Mouse (Mus musculus) heart, embryonic 11.5 days (tissue): ENCODE data around the gene Lyrm7. TPM values are rescaled to one million over a fixed set of nuclear protein-coding genes. Genes with fewer than 3 reads are reported as not detected.

Experiments
- ATAC-seq: fragments of 200-750 bp; cut with Nextera tagmentation; replicated peaks from 2 replicates; pipeline ENCODE4 v1.8.0; 2017; ENCODE audit warnings: moderate library complexity; ENCODE audit not compliant: insufficient number of reproducible peaks, low FRiP score, low TSS enrichment
- H3K27ac ChIP-seq: fragments of 300-500 bp; sonication (generic); 2 replicates; pipeline ENCODE4 v1.5.1; 2014; ENCODE audit warnings: mild to moderate bottlenecking, low read depth, low read length
- H3K27me3 ChIP-seq: fragments of 300-500 bp; sonication (generic); 2 replicates; pipeline ENCODE4 v1.6.1; 2014; ENCODE audit warnings: mild to moderate bottlenecking, low read length, mixed read lengths; ENCODE audit not compliant: control insufficient read depth, insufficient read depth
- H3K36me3 ChIP-seq: fragments of 300-500 bp; sonication (generic); 2 replicates; pipeline ENCODE4 v1.6.1; 2014; ENCODE audit warnings: mild to moderate bottlenecking, low read length, moderate library complexity, mixed read lengths; ENCODE audit not compliant: control insufficient read depth, insufficient read depth
- H3K4me1 ChIP-seq: fragments of 300-500 bp; sonication (generic); 2 replicates; pipeline ENCODE4 v1.6.1; 2014; ENCODE audit warnings: low read length; ENCODE audit not compliant: control insufficient read depth, insufficient read depth
- H3K4me2 ChIP-seq: fragments of 300-500 bp; sonication (generic); 2 replicates; pipeline ENCODE4 v1.6.1; 2014; ENCODE audit warnings: mild to moderate bottlenecking, moderate library complexity
- H3K4me3 ChIP-seq: fragments of 300-500 bp; sonication (generic); 2 replicates; pipeline ENCODE4 v1.5.1; 2014; ENCODE audit warnings: low read depth, low read length
- H3K9ac ChIP-seq: fragments of 300-500 bp; sonication (generic); 2 replicates; pipeline ENCODE4 v1.6.1; 2014; ENCODE audit warnings: mild to moderate bottlenecking, low read depth, low read length, moderate library complexity
- H3K9me3 ChIP-seq: fragments of 300-500 bp; sonication (generic); replicated peaks from 2 replicates; pipeline ENCODE4 v1.6.1; 2016; ENCODE audit warnings: low read length; ENCODE audit not compliant: control insufficient read depth
- WGBS: fragments of 180-500 bp; shearing (Covaris S2); extraction: QIAGEN DNeasy Blood & Tissue Kit; methylation state at CpG from one replicate; pipeline ENCODE4 v1.1.7; 2014; ENCODE audit not compliant: insufficient replicate concordance; 5-methylcytosine and 5-hydroxymethylcytosine counted together
- polyA plus RNA-seq: library from polyadenylated mRNA; unstranded; fragments of >200 nt; fragmentation: Nextera tagmentation; extraction: Ambion mirVana; gene quantifications from 2 replicates; pipeline ENCODE4 v1.2.1, GENCODE M21; 2014

Gene Lyrm7
- polyA plus RNA-seq, 1 experiment from 2014 or later: 16.5 TPM

DNA sequence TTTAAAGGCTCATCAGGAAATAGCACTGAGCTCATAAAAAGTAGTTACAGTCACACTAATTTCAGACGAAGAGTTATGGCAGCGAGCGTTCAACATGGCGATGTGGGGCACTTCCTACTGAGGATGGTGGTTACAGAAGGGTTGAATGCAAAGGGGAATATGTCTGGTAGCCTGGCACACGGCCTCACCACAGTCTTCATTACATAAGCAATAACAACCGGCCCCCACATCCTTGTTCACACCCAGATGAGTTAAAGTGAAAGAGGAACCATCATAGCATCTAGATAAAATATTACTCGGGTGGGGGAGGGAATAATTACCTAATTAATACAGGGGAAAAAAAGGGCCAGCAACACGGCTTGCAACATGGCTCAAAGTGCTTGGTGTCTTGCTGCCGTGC is 53.0 kb downstream of the Lyrm7 start:
- H3K27me3 ChIP-seq: no peaks in the 10 kb centered on the region
- WGBS: 79% methylated on average over 9 of the region's 9 CpGs
- no peaks in the 10 kb centered on the region for H3K9me3 ChIP-seq
- no peak overlapping the region for H3K4me2 ChIP-seq
- H3K9ac ChIP-seq: no peak overlapping the region
- H3K4me1 ChIP-seq: no peaks in the 10 kb centered on the region
- no peak overlapping the region for H3K4me3 ChIP-seq
- H3K36me3 ChIP-seq: no peaks in the 10 kb centered on the region
- no peak overlapping the region for H3K27ac ChIP-seq
- no peak for ATAC-seq

- no peak overlapping the region for H3K27ac ChIP-seq
- no peak overlapping the region for H3K4me2 ChIP-seq
- H3K9me3 ChIP-seq: no peaks in the 10 kb centered on the region
- H3K4me1 ChIP-seq: no peaks in the 10 kb centered on the region
- no peak overlapping the region for H3K9ac ChIP-seq
- no peaks in the 10 kb centered on the region for H3K36me3 ChIP-seq
- H3K27me3 ChIP-seq: no peaks in the 10 kb centered on the region
- ATAC-seq: no peak
- H3K4me3 ChIP-seq: no peak overlapping the region
- 78% methylated on average over 28 of the region's 28 CpGs for WGBS
These were observed 53.8 kb downstream of the Lyrm7 start for GRCm38 (mm10) chr11:54806891-54807290.

GRCm38 (mm10) chr11:54805196-54805595 is 55.5 kb downstream of the Lyrm7 start:
- WGBS: 92% methylated on average over 4 of the region's 4 CpGs
- Histone ChIP-seq H3K4me3 (no peak overlapping the region), H3K4me1 (no peaks in the 10 kb centered on the region), H3K27me3 (no peaks in the 10 kb centered on the region), H3K4me2 (no peak overlapping the region), H3K9ac (no peak overlapping the region), H3K9me3 (no peaks in the 10 kb centered on the region), H3K27ac (no peak overlapping the region), H3K36me3 (no peaks in the 10 kb centered on the region)
- ATAC-seq: no peak

- WGBS: 55% methylated on average over 6 of the region's 6 CpGs
- Histone ChIP-seq H3K4me1 (no peaks in the 10 kb centered on the region), H3K27ac (no peak overlapping the region), H3K36me3 (no peaks in the 10 kb centered on the region), H3K4me2 (no peak overlapping the region), H3K9me3 (no peaks in the 10 kb centered on the region), H3K27me3 (no peaks in the 10 kb centered on the region), H3K9ac (no peak overlapping the region), H3K4me3 (no peak overlapping the region)
- ATAC-seq: no peak
These were observed 58.1 kb downstream of the Lyrm7 start for GRCm38 (mm10) chr11:54802621-54803020.

GRCm38 (mm10) chr11:54801791-54802558 is 58.7 kb downstream of the Lyrm7 start:
- ATAC-seq: no peak
- no peak overlapping the region for H3K4me3 ChIP-seq
- H3K9ac ChIP-seq: no peak overlapping the region
- no peak overlapping the region for H3K4me2 ChIP-seq
- H3K27ac ChIP-seq: no peak overlapping the region
- H3K4me1 ChIP-seq: no peaks in the 10 kb centered on the region
- no peaks in the 10 kb centered on the region for H3K27me3 ChIP-seq
- H3K36me3 ChIP-seq: no peaks in the 10 kb centered on the region
- WGBS: 51% methylated on average over 6 of the region's 6 CpGs
- H3K9me3 ChIP-seq: no peaks in the 10 kb centered on the region

- H3K4me2 ChIP-seq: no peak overlapping the region
- 71% methylated on average over 11 of the region's 11 CpGs for WGBS
- no peak overlapping the region for H3K9ac ChIP-seq
- H3K27me3 ChIP-seq: no peaks in the 10 kb centered on the region
- no peaks in the 10 kb centered on the region for H3K9me3 ChIP-seq
- H3K4me1 ChIP-seq: no peaks in the 10 kb centered on the region
- H3K27ac ChIP-seq: no peak overlapping the region
- H3K36me3 ChIP-seq: no peaks in the 10 kb centered on the region
- H3K4me3 ChIP-seq: no peak overlapping the region
- no peak for ATAC-seq
These were observed 64.2 kb downstream of the Lyrm7 start for GRCm38 (mm10) chr11:54796551-54796950.

DNA sequence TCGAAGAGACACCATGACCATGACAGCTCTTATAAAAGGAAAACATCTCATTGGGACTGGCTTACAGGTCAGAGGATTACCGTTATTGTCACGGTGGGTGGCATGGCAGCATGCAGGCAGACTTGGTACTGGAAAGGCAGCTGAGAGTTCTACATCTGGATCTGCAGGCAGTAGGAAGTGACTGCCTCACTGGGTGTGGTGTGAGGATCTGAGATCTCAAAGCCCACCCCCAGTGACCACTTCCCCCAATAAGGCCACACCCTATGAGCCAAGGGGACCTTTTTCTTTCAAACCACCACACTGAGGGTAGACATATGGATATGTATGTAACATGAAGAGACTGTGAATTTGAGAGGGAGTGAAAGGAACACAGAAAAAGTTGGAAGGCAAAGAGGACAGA is 66.0 kb downstream of the Lyrm7 start:
- H3K4me2 ChIP-seq: no peak overlapping the region
- no peaks in the 10 kb centered on the region for H3K27me3 ChIP-seq
- H3K9ac ChIP-seq: no peak overlapping the region
- H3K27ac ChIP-seq: no peak overlapping the region
- 86% methylated on average over 3 of the region's 3 CpGs for WGBS
- no peaks in the 10 kb centered on the region for H3K36me3 ChIP-seq
- no peaks in the 10 kb centered on the region for H3K9me3 ChIP-seq
- no peak overlapping the region for H3K4me3 ChIP-seq
- H3K4me1 ChIP-seq: no peaks in the 10 kb centered on the region
- ATAC-seq: no peak

GRCm38 (mm10) chr11:54793173-54793572 is 67.5 kb downstream of the Lyrm7 start:
- H3K9me3 ChIP-seq: no peaks in the 10 kb centered on the region
- H3K27ac ChIP-seq: no peak overlapping the region
- no peaks in the 10 kb centered on the region for H3K27me3 ChIP-seq
- 38% methylated on average over 1 of the region's 1 CpGs for WGBS
- H3K4me1 ChIP-seq: no peaks in the 10 kb centered on the region
- H3K36me3 ChIP-seq: no peaks in the 10 kb centered on the region
- no peak for ATAC-seq
- no peak overlapping the region for H3K4me2 ChIP-seq
- no peak overlapping the region for H3K4me3 ChIP-seq
- H3K9ac ChIP-seq: no peak overlapping the region

GRCm38 (mm10) chr11:54791458-54791857 is 69.3 kb downstream of the Lyrm7 start:
- no peak for ATAC-seq
- WGBS: 86% methylated on average over 4 of the region's 4 CpGs
- H3K9me3 ChIP-seq: no peaks in the 10 kb centered on the region
- no peaks in the 10 kb centered on the region for H3K27me3 ChIP-seq
- peaks cover under 1% of the 10 kb centered on the region; the same call in 1 of the 2 replicates for H3K4me1 ChIP-seq
- no peak overlapping the region for H3K4me3 ChIP-seq
- H3K36me3 ChIP-seq: no peaks in the 10 kb centered on the region
- H3K27ac ChIP-seq: no peak overlapping the region
- no peak overlapping the region for H3K9ac ChIP-seq
- H3K4me2 ChIP-seq: no peak overlapping the region
